Mouse (Mus musculus) limb, embryonic 10.5 days (tissue): ENCODE results near the gene Lhfp. TPM values are rescaled to one million over a fixed set of nuclear protein-coding genes. Genes with fewer than 3 reads are reported as not detected.

Source experiments
- DNase-seq: peaks from one replicate; pipeline ENCODE4 v3.0.0-alpha.2; 2017; ENCODE audit warnings: low spot score
- H3K27ac ChIP-seq: fragments of 300-500 bp; sonication (generic); 2 replicates; pipeline ENCODE4 v1.5.1; 2016; ENCODE audit warnings: mild to moderate bottlenecking
- H3K27me3 ChIP-seq: fragments of 300-500 bp; sonication (generic); 2 replicates; pipeline ENCODE4 v1.6.1; 2016; ENCODE audit warnings: low read depth, mild to moderate bottlenecking; ENCODE audit not compliant: poor library complexity, severe bottlenecking
- H3K36me3 ChIP-seq: fragments of 300-500 bp; sonication (generic); 2 replicates; pipeline ENCODE4 v1.6.1; 2016; ENCODE audit warnings: mild to moderate bottlenecking, moderate library complexity
- H3K4me1 ChIP-seq: fragments of 300-500 bp; sonication (generic); 2 replicates; pipeline ENCODE4 v1.6.1; 2016
- H3K4me3 ChIP-seq: fragments of 300-500 bp; sonication (generic); 2 replicates; pipeline ENCODE4 v1.5.1; 2016; ENCODE audit warnings: mild to moderate bottlenecking, moderate library complexity
- H3K9me3 ChIP-seq: fragments of 300-500 bp; sonication (generic); replicated peaks from 2 replicates; pipeline ENCODE4 v1.6.1; 2016; ENCODE audit warnings: mild to moderate bottlenecking
- WGBS: fragments of 180-500 bp; shearing (Covaris S2); methylation state at CpG from one replicate; pipeline ENCODE4 v1.1.7; 2016; 5-methylcytosine and 5-hydroxymethylcytosine counted together
- polyA plus RNA-seq: library from polyadenylated mRNA; unstranded; fragments of >200 nt; fragmentation: Nextera tagmentation; extraction: Ambion mirVana; gene quantifications from 2 replicates; pipeline ENCODE4 v1.2.1, GENCODE M21; 2016

Lhfp gene
- polyA plus RNA-seq, 1 experiment from 2014 or later: 90.1 TPM

GRCm38 (mm10) chr3:53151081-53151480 lies 109.8 kb downstream of the Lhfp start:
- H3K9me3 ChIP-seq: no peaks in the 10 kb centered on the region
- H3K27ac ChIP-seq: no peak overlapping the region
- H3K4me3 ChIP-seq: no peak overlapping the region
- no peaks in the 10 kb centered on the region for H3K27me3 ChIP-seq
- no peak for DNase-seq
- 60% methylated on average over 1 of the region's 1 CpGs for WGBS
- peaks cover 4% of the 10 kb centered on the region; the same call in 1 of the 2 replicates for H3K36me3 ChIP-seq
- H3K4me1 ChIP-seq: no peaks in the 10 kb centered on the region

GRCm38 (mm10) chr3:53151607-53152006 lies 110.3 kb downstream of the Lhfp start:
- H3K27me3 ChIP-seq: no peaks in the 10 kb centered on the region
- DNase-seq: no peak
- WGBS: 60% methylated on average over 1 of the region's 1 CpGs
- H3K9me3 ChIP-seq: no peaks in the 10 kb centered on the region
- peaks cover 4% of the 10 kb centered on the region; the same call in 1 of the 2 replicates for H3K36me3 ChIP-seq
- no peak overlapping the region for H3K4me3 ChIP-seq
- H3K4me1 ChIP-seq: no peaks in the 10 kb centered on the region
- no peak overlapping the region for H3K27ac ChIP-seq

GRCm38 (mm10) chr3:53161963-53162362 lies 120.6 kb downstream of the Lhfp start:
- 89% methylated on average over 3 of the region's 3 CpGs for WGBS
- DNase-seq: no peak
- no peak overlapping the region for H3K27ac ChIP-seq
- H3K9me3 ChIP-seq: no peaks in the 10 kb centered on the region
- H3K4me1 ChIP-seq: peaks cover 35% of the 10 kb centered on the region
- no peak overlapping the region for H3K4me3 ChIP-seq
- no peaks in the 10 kb centered on the region for H3K27me3 ChIP-seq
- no peaks in the 10 kb centered on the region for H3K36me3 ChIP-seq

- WGBS: 91% methylated on average over 10 of the region's 10 CpGs
- no peak for DNase-seq
- no peak overlapping the region for H3K27ac ChIP-seq
These were observed 124.0 kb downstream of the Lhfp start for GRCm38 (mm10) chr3:53165281-53165680.

GRCm38 (mm10) chr3:53166001-53166400 lies 124.7 kb downstream of the Lhfp start:
- DNase-seq: no peak
- Histone ChIP-seq H3K27ac (no peak overlapping the region), H3K9me3 (no peaks in the 10 kb centered on the region), H3K4me1 (peaks cover 10% of the 10 kb centered on the region), H3K27me3 (no peaks in the 10 kb centered on the region), H3K4me3 (no peak overlapping the region), H3K36me3 (no peaks in the 10 kb centered on the region)
- WGBS: 52% methylated on average over 8 of the region's 8 CpGs

More at GRCm38 (mm10) chr3:53165281-53165680, 124.0 kb downstream of the Lhfp start:
- Histone ChIP-seq H3K27me3 (no peaks in the 10 kb centered on the region), H3K4me3 (no peak overlapping the region), H3K4me1 (peaks cover 16% of the 10 kb centered on the region), H3K36me3 (no peaks in the 10 kb centered on the region), H3K9me3 (no peaks in the 10 kb centered on the region)

GRCm38 (mm10) chr3:53169486-53169885 lies 128.2 kb downstream of the Lhfp start:
- Histone ChIP-seq H3K27me3 (no peaks in the 10 kb centered on the region), H3K4me1 (peaks cover 10% of the 10 kb centered on the region), H3K27ac (no peak overlapping the region), H3K9me3 (no peaks in the 10 kb centered on the region), H3K36me3 (no peaks in the 10 kb centered on the region), H3K4me3 (no peak overlapping the region)
- DNase-seq: no peak
- 92% methylated on average over 3 of the region's 3 CpGs for WGBS

GRCm38 (mm10) chr3:53173310-53174063 lies 132.2 kb downstream of the Lhfp start:
- Histone ChIP-seq H3K27me3 (no peaks in the 10 kb centered on the region), H3K4me3 (no peak overlapping the region), H3K36me3 (no peaks in the 10 kb centered on the region), H3K4me1 (no peaks in the 10 kb centered on the region), H3K27ac (no peak overlapping the region), H3K9me3 (no peaks in the 10 kb centered on the region)
- 80% methylated on average over 10 of the region's 10 CpGs for WGBS
- no peak for DNase-seq

GRCm38 (mm10) chr3:53179936-53180335 lies 138.6 kb downstream of the Lhfp start:
- Histone ChIP-seq H3K4me1 (no peaks in the 10 kb centered on the region), H3K27me3 (no peaks in the 10 kb centered on the region), H3K27ac (no peak overlapping the region), H3K9me3 (no peaks in the 10 kb centered on the region), H3K4me3 (no peak overlapping the region), H3K36me3 (no peaks in the 10 kb centered on the region)
- 94% methylated on average over 6 of the region's 6 CpGs for WGBS
- no peak for DNase-seq

GRCm38 (mm10) chr3:53185439-53185838 lies 144.1 kb downstream of the Lhfp start:
- Histone ChIP-seq H3K36me3 (no peaks in the 10 kb centered on the region), H3K27ac (no peak overlapping the region), H3K27me3 (no peaks in the 10 kb centered on the region), H3K4me1 (no peaks in the 10 kb centered on the region), H3K4me3 (no peak overlapping the region), H3K9me3 (no peaks in the 10 kb centered on the region)
- DNase-seq: no peak
- WGBS: 92% methylated on average over 2 of the region's 2 CpGs

- Histone ChIP-seq H3K9me3 (no peaks in the 10 kb centered on the region), H3K27ac (no peak overlapping the region), H3K4me3 (no peak overlapping the region), H3K27me3 (no peaks in the 10 kb centered on the region), H3K36me3 (no peaks in the 10 kb centered on the region), H3K4me1 (peaks cover 4% of the 10 kb centered on the region; the same call in 1 of the 2 replicates)
- DNase-seq: no peak
- 88% methylated on average over 4 of the region's 4 CpGs for WGBS
These were observed 152.1 kb downstream of the Lhfp start for GRCm38 (mm10) chr3:53193441-53193840.

- no peak overlapping the region for H3K27ac ChIP-seq
- DNase-seq: no peak
- H3K9me3 ChIP-seq: no peaks in the 10 kb centered on the region
- no peaks in the 10 kb centered on the region for H3K27me3 ChIP-seq
- WGBS: 79% methylated on average over 8 of the region's 8 CpGs
- H3K36me3 ChIP-seq: no peaks in the 10 kb centered on the region
- H3K4me3 ChIP-seq: no peak overlapping the region
- peaks cover 4% of the 10 kb centered on the region; the same call in 1 of the 2 replicates for H3K4me1 ChIP-seq
These were observed 154.4 kb downstream of the Lhfp start for GRCm38 (mm10) chr3:53195666-53196107.

GRCm38 (mm10) chr3:53200175-53200574 lies 158.8 kb downstream of the Lhfp start:
- no peak overlapping the region for H3K27ac ChIP-seq
- no peaks in the 10 kb centered on the region for H3K27me3 ChIP-seq
- DNase-seq: no peak
- H3K4me3 ChIP-seq: no peak overlapping the region
- 80% methylated on average over 8 of the region's 8 CpGs for WGBS
- H3K4me1 ChIP-seq: peaks cover 25% of the 10 kb centered on the region
- no peaks in the 10 kb centered on the region for H3K9me3 ChIP-seq
- no peaks in the 10 kb centered on the region for H3K36me3 ChIP-seq

GRCm38 (mm10) chr3:53200853-53201252 lies 159.5 kb downstream of the Lhfp start:
- no peaks in the 10 kb centered on the region for H3K36me3 ChIP-seq
- H3K9me3 ChIP-seq: no peaks in the 10 kb centered on the region
- H3K27me3 ChIP-seq: no peaks in the 10 kb centered on the region
- no peak overlapping the region for H3K4me3 ChIP-seq
- 84% methylated on average over 10 of the region's 10 CpGs for WGBS
- H3K4me1 ChIP-seq: peaks cover 22% of the 10 kb centered on the region
- no peak overlapping the region for H3K27ac ChIP-seq
- no peak for DNase-seq
